Mouse (Mus musculus): ENCODE results near the gene Fam169a.
"Not testable (repeated sequence)": the region's sequence is repeated elsewhere in the genome, so short reads cannot be mapped to it uniquely, and the experiment has no call there.

Gene Fam169a

DNA sequence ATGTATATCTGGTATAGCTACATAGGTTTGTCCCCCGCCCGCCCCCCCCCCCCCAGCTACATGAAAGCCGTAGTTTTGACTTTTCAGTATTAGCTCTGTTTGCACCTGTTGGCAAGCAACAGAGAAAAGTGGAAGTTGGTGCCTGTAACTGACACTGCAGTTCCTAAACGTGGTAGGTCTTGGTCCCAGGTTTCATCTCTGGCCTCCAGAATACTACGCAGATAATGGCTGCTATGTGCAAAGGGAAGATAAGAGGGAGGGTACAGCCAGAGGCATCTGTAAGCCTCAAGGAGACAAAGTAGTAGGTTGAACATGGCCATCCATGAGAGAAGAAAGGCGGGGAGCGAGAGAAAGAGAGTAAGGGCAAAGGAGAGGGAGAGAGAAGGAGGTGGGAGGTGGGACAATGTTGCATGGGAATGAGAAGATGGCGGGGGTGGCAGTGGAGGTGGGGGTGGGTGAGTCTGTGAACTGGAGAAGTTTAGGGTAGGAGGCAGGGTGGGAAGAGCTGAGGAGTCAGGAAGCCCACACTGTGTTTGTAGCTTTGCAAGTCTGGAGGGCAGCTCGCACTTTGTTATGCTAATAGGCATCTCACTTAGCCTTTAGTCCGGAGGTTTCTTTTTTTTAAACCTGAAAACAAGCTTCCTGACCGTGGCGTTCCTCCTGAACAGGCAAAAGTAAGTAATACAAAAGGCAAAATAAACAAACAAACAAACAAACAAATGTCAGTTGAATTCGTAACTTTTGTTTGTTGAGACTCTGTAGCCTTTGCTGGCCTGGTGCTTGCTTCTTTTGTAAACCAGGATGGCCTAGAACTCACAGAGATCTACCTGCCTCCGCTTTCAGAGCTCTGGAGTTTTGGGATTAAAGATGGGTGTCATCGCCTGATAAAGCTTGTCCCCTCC, at the start of gene Fam169a:
Fam169a (plus strand) TSS at position 638 of the 902 bp plus-strand sequence.
- DNase-seq, result no peak

DNA sequence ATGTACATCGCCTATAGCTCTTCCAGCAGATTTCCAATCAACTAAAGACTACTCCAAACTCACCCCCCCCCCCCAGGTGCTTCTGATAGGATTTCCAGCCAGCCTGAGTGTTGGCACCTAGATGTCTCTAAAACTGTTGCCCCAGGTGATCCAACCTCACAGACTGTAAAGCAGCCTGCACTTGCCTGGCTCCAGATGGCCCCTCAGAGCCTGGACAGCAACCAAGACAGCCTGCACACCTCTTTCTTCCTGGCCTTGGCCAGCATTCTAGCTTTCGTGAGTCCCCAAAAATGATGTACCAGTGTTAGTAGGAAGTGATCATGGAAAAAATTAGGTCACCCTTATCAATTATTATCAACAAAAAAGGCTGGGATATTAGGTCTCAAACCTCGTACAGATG, 49.4 kb upstream of the Fam169a start:
- DNase-seq, result peak; percentile 42

DNA sequence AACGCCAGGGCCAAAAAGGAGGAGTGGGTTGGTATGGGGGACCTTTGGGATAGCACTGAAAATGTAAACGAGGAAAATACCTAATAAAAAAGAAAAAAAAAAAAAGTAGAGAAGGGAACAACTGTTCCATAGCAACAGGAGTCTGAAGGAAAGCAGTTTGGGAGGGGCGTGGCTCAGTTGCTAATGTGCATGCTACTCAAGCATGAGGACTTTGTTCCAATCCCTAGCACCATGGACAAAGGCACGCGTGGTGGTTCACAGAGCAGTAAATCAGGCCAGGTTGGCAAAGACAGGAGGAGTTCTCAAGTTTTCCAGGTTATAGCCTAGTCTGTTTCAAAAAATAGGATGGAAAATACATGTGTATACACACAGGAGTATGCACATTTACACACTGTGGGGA, 47.0 kb upstream of the Fam169a start:
- no peak for DNase-seq

DNA sequence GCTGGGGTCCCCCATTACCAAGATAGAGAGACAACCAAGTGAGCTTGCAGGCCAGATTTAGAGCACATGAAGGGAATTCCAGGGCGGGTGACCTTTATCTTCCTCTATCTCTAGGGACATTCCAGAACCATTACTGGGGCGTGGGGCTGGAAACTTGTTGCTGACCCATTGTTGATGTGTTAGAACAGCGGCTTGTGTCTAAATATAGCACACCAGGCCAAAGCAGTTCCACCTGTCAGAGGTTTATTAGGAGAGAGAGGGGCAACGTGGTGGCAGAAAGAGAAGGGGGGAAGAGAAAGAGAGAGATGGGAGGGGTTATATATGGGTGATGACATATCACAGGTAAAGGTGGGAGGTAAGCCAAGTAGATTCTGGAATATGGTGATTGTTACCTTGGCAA, 45.2 kb upstream of the Fam169a start:
- DNase-seq, result no peak

DNA sequence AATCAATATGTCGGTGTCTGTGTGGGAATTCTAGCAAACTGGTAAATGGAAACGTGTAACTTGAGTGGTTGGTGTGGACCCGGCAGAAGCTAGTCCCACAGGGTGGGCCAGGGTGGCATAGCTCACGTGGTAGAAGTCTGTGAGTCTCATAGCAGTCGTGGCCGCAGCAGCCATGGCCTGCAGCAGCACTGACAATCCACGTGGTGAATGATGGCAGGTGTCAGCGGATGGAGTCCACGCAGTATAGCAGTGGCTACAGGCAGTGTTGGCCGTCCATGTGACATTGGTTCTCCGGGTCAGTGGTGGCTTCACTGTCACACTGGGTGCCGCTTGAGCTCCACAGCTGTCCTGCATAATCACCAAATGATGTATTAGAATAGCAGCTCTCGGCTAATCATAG, 37.0 kb upstream of the Fam169a start:
- no peak for DNase-seq

DNA sequence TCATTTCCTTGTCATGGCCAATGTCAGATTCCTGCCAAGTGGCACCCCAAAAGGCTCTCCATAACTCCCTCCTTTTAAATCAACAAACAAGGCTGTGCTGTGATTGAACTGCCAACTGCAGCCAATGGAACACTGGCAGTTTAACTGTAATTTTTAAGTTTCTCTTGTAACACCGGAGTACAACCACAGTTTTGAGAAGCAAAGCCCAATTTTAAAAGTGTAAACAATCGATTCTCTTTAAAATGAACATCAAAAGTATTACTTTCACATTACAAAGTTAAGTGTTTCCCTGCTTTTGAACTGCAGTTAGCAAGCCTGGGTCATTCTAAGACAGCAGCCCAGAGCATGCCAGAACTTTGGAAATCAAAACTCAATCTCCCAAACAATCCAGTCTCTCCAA, 32.8 kb upstream of the Fam169a start, which contains the start of gene 1700029F12Rik:
1700029F12Rik (minus strand) TSS at position 101 of the 400 bp plus-strand sequence.
- no peak for DNase-seq

DNA sequence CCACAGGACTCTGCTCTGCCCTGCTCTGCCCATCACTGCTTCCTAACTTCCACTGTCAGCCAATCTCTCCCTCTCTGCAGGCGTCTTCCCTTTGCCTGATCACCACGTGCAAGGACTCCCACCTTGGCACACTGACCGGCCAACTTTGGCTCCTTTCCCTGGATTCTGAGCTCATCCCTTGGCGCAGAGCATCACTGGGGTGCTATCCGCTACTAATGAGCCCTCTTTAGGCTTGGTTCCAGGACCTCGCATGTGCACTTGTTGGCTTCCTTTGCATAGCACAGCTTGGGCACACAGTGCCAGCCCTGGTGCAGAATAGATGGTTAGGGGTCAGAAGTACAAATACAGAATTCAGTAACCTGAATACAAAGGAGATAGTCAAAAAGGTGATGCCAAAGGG, 15.9 kb upstream of the Fam169a start:
- peak; percentile 57 for DNase-seq

DNA sequence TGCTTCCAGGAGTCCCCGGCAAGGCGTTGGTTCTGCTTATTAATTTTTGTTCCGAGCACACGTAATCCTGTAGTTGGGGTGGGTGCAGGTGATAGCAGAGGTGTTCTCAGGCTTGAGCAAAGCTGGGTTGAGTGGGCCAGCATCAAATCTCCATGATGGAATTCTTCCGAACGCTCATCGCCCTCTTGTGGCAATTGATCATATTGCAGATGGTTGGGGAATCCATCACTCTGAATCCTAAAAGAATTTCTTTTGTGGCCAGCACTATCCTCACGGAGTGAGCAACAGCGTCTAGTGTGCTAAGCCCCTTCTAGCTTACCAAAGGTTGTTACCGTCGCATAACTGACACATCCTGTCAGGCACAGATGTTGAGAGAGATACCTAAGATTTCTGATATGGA, 14.4 kb upstream of the Fam169a start:
- DNase-seq, result peak; percentile 41

DNA sequence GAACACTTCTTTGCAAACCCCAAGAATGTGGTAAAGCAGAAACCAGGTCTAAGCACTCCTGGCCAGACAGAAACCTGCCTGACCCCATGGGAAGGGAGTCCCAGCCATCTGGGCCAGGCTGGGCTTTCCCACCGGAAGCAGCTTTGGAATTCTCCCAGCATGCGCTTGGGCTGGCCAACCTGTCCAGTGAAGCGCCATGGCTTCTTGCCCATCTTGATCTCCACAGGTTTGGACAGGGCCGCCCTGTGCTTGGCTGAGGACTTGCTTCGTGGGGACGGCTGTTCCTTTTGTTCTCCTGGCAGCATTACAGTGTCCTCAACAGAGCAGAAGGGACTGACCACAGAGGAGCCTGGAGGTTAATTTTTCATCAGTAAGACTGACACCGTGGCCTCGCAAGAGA, 13.2 kb upstream of the Fam169a start:
- peak; percentile 79 for DNase-seq

DNA sequence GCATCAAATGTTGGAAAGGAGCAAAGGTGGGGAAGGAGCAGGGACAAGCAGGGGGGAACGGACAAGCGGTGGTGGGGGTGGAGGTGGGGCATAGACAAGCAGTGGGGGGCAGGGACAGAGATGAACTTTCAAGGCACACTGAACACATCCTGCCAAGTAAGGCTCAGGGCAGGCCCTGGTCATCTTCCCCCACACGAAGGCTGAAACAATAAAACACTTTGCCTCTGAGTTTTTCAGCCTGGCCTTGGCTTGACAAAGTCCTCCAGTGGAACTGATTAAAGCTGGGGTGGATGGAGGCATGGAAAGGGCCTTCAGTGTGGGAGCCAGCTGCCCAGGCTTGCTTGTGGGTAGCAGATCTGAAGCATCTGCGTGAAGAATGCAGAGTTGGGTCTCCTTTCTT, 9.3 kb upstream of the Fam169a start:
- DNase-seq, result no peak

DNA sequence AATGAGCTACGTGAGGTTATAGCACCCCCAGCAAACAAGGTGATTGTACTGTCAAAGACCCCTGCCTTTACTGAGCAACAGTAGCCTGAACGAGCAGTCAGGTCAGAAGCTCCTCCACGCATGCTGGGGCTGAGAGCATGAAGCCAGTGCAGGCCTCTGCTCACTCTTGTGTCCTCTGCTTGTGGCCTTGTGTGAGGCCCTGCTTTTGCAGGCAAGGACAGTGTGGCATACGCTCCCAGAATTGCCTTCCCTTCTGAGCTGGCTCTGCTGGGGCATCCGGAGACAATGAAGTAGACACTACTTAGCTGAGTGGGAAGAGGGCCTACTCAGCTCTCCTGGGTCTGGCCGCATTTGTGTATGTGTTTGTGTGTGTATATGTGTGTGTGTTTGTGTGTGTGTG, 7.3 kb upstream of the Fam169a start:
- DNase-seq, result no peak

DNA sequence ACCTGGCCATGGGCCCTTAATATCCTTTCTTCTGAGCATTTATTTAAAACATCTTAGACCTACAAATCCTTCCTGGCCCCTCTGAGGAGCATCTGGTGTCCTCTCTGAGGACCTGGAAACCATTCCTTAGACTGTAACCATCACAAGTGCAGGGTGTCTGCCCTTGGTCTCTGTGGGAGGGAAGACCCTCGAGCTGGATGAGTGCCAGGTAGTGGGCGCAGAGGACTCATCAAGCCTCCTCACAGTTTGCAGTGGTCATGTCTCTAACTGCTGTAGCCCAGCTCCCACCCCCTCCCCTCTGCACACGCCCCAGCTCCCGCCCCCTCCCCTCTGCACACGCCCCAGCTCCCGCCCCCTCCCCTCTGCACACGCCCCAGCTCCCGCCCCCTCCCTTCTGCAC, 6.8 kb upstream of the Fam169a start:
- DNase-seq, result no peak

DNA sequence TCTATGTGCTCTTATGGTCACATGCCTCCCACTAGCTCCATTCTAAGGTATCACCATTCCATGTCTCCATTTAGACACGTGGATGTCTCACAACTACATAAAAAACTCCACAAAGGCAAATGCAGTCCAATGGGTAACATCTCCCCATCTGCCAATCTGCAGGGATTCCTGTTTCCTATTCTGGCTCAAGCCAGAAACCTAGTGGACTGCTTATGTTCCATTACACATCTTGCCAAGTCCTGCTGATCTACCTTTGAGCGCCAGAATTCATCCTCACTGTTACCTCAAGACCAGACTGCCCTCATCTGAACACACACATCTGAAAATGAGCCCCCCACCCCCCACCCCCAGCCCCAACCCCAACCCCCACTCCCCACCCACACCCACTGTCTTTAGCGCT, 4.9 kb upstream of the Fam169a start:
- peak; percentile 34 for DNase-seq

DNA sequence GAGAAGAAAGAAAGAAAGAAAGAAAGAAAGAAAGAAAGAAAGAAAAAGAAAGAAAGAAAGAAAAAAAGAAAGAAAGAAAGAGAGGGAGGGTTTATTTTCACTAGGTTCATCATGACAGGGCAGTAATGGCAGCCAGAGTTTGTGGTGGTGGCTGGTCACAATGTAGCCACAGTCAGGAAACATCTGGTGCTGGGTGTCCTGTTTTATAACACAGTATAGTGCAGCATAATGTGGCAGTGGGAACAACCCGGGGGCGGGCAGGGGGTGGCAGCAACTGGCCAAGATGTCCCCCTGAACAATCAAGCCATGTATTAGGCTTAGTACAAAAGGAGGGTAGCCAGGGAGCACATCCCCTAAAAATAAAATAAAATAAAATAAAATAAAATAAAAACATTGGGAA, 3.7 kb upstream of the Fam169a start:
- no peak for DNase-seq

DNA sequence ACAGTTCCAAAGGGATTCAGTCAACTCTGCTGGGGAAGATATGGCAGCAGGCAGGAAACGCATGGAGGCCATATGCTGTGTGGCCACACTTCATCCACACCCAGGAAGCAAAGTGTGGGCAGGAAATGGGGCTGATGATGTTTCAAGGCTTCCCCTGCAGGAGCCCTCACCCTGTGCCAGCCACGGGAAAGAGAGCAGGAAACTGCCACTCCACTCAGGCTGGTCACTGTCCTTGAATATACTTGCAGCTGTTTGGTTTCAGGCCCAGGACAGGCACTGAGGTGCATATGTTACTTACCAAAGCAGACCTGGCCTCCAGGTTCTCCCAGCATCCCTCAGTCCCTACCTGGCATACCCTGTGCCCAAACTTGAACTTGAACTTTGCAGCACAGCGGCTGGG, 2.7 kb upstream of the Fam169a start:
- DNase-seq, result no peak

DNA sequence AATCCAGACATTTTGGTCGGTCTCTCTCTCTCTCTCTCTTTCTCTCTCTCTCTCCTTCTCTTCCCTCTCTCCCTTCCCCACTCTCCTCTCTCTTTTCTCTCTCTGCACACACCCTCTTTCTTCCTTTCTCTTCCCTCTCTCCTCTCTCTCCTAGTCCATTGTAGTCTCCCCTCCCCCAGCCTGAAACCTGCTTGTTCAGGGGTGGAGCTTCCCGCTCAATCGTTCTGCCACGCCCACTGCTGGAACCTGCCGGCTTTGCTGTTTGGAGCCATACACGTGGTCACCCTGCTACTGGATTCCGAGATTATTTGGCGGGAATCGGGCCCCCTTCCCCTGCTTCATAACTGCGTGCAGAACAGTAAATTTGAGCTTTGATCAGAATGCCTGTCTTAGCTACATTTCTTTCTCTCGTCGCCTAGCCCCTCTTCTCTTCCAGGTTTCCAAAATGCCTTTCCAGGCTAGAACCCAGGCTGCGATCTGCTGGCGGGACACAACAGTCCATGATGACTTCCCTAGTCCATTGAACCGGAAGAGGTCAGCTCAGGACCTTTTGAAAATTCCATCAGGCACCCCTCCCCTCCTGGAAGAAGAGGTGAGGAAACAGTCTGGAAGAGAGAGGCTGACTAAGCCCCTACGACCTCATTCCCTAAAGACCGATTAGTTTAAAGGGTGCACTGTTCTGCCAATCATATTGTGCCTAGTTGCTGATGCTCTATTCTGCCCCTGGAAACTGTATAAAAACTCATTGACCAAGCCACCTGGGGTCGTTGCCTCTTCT, 2.1 kb upstream of the Fam169a start:
- DNase-seq, result not testable (repeated sequence)

DNA sequence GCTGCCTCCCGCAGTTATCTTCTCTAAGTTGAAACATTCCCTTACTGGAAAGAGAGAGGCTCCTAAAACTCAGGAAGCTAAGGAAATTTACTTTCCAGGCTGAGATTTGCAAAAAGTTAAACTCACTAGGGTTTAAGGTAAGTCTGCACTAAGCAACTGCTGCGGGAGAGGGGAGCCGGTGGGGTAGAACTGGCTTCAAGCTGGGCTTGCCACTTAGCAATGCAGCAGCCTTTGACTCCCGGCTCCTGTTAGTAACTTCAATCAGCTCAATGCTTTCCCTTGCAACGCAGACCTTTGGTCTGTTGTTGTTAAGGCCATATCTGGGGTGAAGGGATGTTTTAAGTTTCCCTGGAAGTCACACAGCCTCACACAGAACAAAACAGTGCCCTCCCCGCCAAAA, 605 bp downstream of the Fam169a start:
- no peak for DNase-seq

DNA sequence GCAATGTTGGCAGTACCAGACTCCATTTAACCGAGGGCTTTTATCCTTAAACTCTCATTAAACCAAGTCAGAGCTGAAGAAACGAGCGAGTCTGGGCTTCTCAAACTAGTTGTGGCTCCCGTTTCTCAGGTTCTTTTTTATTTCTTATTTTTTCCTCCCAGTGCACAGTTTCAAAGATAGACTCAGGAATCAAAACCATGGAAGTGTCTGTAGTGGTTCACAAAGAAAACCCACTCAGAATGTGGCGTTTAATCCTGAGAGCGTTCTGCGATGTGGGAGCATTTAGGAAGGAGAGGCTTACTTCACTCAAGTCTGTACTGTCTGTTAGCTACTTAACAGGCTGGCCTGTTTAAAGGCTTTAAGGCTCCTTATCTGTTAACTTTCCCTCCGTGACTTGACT, 1.1 kb downstream of the Fam169a start:
- DNase-seq, result no peak

DNA sequence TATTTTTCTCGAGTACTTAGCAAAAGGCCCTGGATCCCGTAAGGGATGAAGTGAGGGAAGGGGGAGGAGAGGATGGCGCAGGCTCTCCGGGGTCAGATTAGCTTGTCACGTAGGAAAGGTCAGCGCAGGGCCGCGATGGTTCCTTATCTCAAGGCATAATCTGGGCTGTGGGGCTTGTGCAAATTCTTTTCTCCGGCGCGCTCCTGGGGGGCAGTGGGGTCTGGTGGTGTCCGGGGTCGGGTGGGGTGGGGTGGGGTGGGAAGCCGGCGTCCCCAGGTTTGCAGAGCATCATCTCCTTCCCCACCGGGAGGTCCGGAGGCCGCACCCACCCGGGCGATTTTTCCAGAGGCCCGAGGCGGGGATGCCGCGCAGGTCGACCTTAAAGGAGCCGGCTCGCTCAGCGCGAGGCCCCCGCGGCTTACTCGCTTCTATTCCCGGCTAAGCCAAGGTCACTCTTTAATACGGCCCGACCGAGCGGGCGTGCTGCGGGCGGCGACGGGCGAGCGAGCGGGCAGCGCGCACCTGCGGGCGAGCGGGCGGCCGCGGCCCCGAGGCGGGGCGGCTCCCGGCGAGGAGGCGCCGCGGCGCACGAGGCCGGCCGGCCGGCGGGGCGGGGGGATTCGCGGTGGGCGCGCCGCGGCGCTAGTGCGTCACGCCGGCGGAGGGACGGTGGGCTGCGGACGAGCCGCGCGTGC, 4.0 kb downstream of the Fam169a start:
- DNase-seq, result peak; percentile 35

DNA sequence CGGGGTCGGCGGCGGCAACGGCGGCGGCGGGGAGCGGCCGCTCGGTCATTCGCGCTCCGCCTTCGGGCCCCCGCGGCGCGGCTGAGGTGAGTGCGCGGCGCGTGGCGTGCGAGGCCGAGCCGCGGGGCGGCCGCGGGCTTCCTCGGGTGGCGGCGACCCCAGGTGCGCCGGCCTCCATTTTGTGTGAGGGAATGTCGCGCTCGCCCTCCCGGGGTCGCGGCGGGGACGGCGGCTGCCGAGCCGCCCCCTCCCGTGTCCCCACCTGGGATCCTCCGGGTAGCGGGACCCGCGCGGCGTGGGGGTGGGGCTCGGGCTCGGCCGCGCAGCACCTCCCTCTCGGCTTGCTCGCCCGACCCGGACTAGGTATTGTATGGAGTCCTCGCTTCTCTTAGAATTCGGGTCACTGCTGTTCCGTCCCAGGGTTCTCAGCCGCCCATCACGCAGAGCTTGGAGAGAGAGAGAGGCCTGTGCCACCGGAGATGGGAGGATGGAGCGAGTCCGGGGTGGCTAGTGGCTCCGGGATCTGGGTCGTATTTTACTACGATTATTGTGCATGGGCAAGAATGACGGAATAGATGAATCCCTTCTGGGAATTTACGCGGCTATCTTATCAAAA, 4.6 kb downstream of the Fam169a start:
- peak; percentile 47 for DNase-seq

DNA sequence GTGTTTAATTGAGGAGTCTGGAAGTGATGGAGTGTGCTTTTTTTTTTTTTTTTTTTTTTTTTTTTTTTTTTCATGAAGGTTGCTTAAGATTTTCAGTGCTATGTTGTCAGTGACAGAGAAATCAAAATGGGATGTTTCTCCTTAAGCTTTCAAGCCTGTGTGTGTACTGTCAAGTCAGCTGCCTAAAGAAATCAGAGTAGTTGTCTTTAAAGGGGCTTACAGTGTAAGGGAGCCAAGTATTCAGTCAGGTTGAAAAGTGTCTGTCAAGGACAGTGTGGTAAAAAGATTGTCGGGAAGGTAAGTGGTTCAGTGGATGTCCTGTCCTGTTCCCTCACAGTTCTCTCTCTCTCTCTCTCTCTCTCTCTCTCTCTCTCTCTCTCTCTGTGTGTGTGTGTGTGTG, 6.4 kb downstream of the Fam169a start:
- no peak for DNase-seq

DNA sequence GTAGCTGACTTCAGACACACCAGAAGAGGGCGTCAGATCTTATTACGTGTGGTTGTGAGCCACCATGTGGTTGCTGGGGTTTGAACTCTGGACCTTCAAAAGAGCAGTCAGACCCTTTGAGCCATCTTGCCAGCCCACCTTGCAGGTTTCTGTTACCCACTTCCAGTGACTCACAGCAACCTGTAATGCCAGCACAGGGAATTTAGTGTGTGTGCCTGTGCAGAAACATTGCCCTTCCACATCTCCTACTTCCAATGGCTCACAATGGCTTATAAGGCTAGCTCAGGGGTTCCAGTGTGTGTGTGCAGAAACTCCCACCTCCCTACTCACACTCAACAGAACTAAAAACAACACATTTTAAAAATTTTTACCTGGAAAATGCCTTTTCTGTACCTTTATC, 10.5 kb downstream of the Fam169a start:
- DNase-seq, result no peak

DNA sequence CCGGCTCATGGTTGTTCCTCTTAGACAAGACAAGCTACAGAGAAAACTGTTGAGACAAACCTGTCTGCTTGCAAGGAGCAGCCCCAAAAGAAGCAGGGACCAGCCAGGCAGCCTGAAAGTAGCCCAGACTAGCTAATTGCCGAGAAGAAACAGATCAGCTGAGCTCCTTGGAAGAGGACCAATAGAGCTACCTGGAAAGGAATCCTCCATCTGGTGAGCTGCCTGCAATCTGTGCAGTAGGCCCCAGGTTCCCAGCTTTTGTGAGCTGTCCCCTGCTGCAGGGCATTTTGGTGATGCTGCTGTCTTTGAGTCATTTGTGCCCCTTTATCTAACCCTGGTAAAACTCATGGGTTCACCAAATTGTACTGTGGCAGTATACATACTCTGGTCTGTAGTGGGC, 13.1 kb downstream of the Fam169a start:
- DNase-seq, result peak; percentile 43

Measured in cerebellum, adult 11 months (tissue).